Mouse (Mus musculus) retina, embryonic 14.5 days (tissue): ENCODE measurements around the gene Zfp710.
"Not testable (repeated sequence)": the region's sequence is repeated elsewhere in the genome, so short reads cannot be mapped to it uniquely, and the experiment has no call there.

Experiments used
- DNase-seq: peaks from one replicate; pipeline ENCODE4 v3.0.0-alpha.2; 2015; ENCODE audit warnings: low spot score

Gene Zfp710

GRCm38 (mm10) chr7:80026990-80027635, 2.5 kb downstream of the Zfp710 start:
- peak; percentile 58 for DNase-seq

- DNase-seq: peak; percentile 44
These were observed 3.2 kb downstream of the Zfp710 start for GRCm38 (mm10) chr7:80027636-80028417.

DNA sequence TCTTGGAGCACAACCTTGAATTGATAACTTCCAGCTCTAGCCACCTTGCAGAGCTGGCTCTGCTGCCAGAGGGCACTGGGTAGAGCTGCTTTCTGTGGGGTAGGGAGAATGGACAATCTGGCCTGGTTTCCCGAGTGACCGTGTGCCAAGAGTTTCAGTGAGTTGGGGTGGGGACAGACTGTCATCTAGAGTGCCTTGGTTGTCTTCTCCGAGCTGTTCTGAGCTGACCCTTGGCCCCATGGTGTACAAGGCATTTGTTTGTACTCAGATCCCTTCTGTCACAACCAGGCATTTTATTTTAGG, 3.8 kb downstream of the Zfp710 start:
- DNase-seq: no peak

DNA sequence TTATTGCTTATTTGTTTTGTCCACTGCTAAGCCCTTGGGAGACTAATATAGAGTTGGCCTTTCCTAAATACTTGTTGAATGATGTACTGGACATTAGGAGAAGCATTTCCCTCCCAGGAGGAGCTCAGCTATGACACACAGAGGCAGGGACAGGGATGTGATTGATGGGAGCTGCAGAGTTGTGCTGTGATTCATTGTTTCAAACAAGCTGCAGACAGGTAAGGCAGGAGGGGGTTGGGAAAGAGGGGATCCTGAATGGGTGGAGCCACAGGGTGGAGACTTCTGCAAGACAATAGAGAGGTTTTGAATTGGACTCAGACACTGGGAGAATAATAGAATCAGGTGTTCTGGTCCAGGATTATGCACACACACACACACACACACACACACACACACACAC, 5.4 kb downstream of the Zfp710 start:
- DNase-seq: no peak

GRCm38 (mm10) chr7:80030486-80030885, 5.9 kb downstream of the Zfp710 start:
- no peak for DNase-seq

- no peak for DNase-seq
These were observed 6.4 kb downstream of the Zfp710 start for GRCm38 (mm10) chr7:80030987-80031386.

- no peak for DNase-seq
These were observed 6.9 kb downstream of the Zfp710 start for GRCm38 (mm10) chr7:80031478-80031877.

DNA sequence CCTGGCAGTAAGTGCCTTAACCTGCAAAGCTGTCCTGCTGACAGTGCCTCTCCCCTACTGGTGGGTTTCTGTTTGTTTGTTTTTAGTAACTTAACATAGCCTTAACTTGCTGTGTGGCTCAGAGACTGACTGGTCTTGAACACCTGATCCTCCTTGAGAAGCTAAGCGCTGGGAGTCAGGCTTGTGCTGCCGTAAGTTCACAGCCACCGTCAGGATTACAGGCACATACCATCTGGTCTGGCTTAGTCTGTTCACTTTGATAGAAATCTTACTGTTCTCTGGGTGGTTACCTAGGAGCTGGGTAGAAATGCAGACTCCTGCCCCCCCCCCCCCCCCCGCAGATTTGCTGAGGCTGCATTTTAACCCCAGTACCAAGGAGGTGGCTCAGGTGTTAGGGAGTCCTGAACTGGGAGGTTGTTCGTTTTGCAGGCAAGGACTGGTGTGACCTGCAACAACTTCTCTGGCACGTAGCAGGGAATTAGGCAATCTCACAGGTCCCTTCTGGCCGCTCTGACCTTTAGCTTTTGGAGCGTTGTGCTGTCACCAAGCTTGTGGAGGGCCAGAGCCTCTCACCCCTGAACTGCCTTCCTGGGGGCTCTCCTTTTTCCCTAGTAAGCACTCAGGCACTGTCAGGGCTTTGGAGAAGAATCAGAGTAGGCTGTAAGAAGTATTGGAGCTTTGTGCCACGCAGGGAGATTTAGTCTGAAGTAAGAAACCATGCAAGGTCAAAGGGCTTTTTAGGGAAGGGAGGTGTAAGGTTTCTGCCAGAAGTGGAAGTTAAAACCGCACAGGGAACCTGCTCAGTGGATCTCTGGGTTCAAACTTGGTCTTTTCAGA, 7.8 kb downstream of the Zfp710 start:
- DNase-seq: no peak

- DNase-seq: no peak
These were observed 8.6 kb downstream of the Zfp710 start for GRCm38 (mm10) chr7:80033064-80033717.

- DNase-seq: no peak
These were observed 9.2 kb downstream of the Zfp710 start for GRCm38 (mm10) chr7:80033771-80034170.

- no peak for DNase-seq
These were observed 10.5 kb downstream of the Zfp710 start for GRCm38 (mm10) chr7:80035086-80035485.

DNA sequence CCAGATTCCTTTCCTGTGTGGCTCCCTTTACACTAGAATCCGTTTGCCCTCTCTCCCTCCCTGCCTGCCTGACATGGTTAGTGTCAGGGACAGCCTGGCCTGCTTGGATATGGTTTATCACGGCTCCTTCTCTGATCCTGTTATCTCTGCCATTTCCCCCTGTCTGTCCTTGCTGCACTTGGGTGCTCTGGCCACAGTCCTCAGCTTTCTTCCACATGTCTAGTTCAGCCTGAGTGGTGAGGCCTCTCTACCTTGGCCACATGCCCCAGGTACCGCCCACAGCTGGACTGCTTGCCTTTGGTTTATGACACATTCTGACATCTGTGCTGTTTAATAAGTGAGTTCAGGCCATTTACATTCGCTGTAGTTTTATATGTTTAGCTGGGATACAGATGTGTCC, 11.1 kb downstream of the Zfp710 start:
- no peak for DNase-seq

- DNase-seq: no peak
These were observed 15.1 kb downstream of the Zfp710 start for GRCm38 (mm10) chr7:80039699-80040098.

GRCm38 (mm10) chr7:80044170-80044569, 19.6 kb downstream of the Zfp710 start:
- no peak for DNase-seq

- no peak for DNase-seq
These were observed 22.4 kb downstream of the Zfp710 start for GRCm38 (mm10) chr7:80047041-80047440.

- DNase-seq: no peak
These were observed 25.1 kb downstream of the Zfp710 start for GRCm38 (mm10) chr7:80049746-80050145.

GRCm38 (mm10) chr7:80050382-80050781, 25.8 kb downstream of the Zfp710 start:
- DNase-seq: not testable (repeated sequence)

- DNase-seq: no peak
These were observed 27.2 kb downstream of the Zfp710 start for GRCm38 (mm10) chr7:80051835-80052234.

DNA sequence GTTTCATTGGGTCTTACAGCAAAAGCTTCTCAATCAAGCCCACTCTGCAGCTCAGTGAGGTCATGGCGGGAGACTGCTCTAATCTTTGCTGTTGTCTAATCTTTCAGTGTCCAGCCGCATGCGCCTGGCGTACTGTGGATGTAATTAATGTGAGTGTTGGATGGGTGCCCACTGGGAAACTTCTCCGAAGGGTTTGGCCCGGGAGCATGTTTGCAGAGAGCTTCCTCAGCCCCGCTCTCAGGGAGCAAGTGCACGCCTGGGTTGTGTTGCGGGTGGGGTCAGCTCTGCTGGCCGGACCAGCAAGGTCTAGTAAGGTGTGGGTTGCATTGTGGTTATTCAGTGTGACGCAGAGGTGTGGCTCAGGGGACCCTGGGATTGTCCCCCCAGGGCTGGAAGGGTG, 27.6 kb downstream of the Zfp710 start:
- DNase-seq: no peak

GRCm38 (mm10) chr7:80053147-80053546, 28.5 kb downstream of the Zfp710 start:
- DNase-seq: no peak

DNA sequence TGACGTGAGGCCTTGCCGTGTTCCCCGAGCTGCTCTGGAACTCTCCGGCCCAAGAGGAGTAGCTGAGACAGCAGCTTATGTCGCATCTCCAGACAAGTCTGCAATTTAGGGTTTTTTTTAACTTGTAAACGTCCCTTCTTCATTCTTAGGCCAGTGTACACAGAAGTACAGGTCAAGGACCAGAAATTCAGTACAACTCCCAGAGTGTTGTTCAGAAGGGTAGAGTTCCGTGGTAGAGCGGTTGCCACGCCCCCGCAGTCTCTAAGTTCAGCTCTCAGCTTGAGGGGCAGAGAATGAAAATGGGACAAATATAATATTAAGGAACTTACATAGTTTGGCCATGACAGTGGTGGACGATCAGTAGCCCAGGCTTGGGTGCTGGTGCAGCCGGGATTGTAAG, 31.2 kb downstream of the Zfp710 start:
- DNase-seq: no peak

GRCm38 (mm10) chr7:80057002-80057691, 32.5 kb downstream of the Zfp710 start:
- DNase-seq: no peak
